Mouse (Mus musculus) spleen, embryonic (tissue): Measurements from ENCODE around the gene Mfrp.
"Not testable (repeated sequence)": the region's sequence is repeated elsewhere in the genome, so short reads cannot be mapped to it uniquely, and the experiment has no call there.

Experiments used
- CTCF ChIA-PET: fragments of 350-600 bp; sonication (Branson Sonifier 250); formaldehyde crosslinking; loops from one replicate; lab custom pipeline; 2022; lab: Charles Lee

The Mfrp gene

DNA sequence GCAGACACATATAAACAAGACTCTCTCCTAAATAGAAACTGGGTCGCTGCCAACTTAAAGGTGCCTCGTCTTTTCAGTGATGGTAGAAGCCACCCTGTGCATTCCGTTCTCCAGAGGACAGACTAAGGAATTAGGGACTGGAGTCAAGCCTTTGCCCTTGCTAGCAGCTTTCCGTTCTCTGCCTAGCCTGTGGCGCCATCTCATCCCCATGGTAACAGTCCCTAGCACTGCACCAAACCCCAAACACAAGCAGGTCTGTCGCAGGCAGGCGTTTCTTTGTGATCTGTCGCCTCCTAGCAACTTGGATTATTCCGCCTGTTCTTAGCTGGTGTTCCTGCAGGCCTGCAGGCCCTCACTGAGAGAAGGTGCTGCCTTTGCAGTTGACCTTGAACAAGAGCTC, 5.0 kb upstream of the Mfrp start:
- CTCF ChIA-PET: interaction anchor here (0.5 kb wide), 1 partner anchor 851 kb away, joined by 12 read pairs; no protein-coding TSS in a partner anchor

DNA sequence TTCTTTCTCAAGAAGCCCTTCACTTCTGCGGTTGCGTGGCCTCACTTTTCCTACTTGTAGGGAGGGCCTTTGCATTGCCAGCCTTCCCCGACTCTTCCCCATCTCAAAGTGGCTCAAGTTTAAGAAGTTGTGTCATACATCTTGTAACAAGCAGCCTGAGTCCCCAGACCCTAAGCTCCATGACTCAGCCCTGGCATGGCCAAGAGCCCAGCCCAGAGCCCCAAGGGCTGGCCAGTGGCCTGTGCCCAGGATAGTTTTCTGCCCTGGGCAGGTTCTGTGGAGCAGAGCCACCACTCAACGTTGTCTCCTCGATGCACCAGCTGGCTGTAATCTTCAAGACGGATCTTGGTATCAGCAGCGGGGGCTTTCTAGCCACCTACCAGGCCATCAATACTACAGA, 3.4 kb downstream of the Mfrp start:
- CTCF ChIA-PET: no interaction called here

DNA sequence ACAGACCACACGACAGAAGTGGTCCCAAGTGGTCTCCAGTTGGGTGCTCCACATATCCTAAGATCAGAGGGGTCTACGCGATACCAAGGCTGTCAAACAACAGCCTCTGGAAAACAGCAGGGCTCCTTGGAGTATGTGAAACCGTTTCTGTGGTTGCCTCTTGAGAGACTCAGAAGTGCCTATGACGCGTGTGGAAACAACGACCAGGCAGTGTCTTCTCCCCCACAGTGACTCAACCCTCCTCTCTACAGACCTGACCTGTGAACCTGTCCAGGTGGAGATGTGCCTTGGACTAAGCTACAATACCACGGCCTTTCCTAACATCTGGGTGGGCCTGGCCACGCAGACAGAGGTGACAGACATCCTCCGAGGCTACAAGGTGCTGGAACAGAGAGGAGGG, 4.3 kb downstream of the Mfrp start:
- CTCF ChIA-PET: no interaction called here

DNA sequence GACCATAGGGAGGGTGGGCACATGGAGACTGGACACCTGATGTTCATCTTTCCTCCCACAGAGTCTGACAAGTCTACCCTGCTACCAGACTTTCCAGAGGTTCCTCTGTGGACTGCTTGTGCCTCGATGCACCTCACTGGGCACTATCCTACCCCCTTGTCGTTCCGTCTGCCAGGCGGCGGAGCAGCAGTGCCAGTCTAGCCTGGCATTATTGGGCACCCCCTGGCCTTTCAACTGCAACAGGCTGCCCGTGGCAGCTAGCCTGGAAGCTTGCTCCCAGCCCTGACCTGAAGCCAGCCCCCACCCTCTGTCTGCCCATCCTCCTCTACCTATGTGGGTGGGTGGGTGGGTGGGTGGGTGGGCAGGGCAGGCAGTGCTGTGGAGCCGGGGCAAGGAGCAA, 4.7 kb downstream of the Mfrp start:
- CTCF ChIA-PET: no interaction called here

- CTCF ChIA-PET: no interaction called here
Measured at GRCm38 (mm10) chr9:44106596-44106995, 5.1 kb downstream of the Mfrp start.

DNA sequence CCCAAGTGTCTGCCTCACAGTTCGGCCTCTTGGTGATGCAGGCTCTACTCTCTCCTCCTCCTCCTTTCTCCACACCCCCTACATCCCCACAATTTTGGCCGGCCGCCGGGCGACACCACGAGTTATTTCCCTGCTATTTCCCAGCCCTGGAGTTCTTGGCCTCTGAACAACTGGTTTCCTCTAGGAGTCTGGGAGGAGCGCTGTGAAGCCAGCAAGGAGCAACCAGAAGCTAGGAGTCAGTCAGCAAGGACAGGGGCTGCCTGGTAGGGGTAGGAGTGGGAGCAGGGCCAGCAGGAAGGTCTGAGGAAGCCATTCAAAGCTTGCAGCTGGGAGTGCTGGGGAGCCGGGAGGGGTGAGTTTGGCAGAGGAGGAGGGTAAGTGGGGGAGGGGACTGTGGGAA, 5.6 kb downstream of the Mfrp start, which contains the start of gene C1qtnf5:
TSS of gene C1qtnf5 (plus strand) at position 136 of the 400 bp plus-strand sequence.
- CTCF ChIA-PET: interaction anchor here (0.7 kb wide), 1 partner anchor 1114 kb away, joined by 4 read pairs; no protein-coding TSS in a partner anchor

GRCm38 (mm10) chr9:44107557-44108179, 6.1 kb downstream of the Mfrp start:
- CTCF ChIA-PET: interaction anchor here (0.7 kb wide), 1 partner anchor 1113 kb away, joined by 4 read pairs; no protein-coding TSS in a partner anchor

DNA sequence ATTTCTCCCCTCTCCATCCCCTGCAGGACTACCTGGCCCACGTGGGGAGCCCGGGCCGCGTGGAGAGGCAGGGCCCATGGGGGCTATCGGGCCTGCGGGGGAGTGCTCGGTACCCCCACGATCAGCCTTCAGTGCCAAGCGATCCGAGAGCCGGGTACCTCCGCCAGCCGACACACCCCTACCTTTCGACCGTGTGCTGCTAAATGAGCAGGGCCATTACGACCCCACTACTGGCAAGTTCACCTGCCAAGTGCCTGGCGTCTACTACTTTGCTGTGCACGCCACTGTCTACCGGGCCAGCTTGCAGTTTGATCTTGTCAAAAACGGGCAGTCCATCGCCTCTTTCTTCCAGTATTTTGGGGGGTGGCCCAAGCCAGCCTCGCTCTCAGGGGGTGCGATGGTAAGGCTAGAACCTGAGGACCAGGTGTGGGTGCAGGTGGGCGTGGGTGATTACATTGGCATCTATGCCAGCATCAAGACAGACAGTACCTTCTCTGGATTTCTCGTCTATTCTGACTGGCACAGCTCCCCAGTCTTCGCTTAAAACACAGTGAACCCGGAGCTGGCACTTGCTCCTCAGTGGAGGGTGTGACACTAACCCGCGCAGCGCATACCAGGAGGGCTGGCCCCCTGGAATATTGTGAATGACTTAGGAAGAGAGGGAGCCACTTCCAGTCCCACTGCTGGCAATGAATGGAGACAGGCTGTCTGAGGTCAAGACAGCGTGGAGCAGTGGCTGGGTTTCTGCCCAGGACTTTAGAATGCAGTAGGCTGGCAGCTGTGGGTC, 6.9 kb downstream of the Mfrp start:
- CTCF ChIA-PET: no interaction called here

DNA sequence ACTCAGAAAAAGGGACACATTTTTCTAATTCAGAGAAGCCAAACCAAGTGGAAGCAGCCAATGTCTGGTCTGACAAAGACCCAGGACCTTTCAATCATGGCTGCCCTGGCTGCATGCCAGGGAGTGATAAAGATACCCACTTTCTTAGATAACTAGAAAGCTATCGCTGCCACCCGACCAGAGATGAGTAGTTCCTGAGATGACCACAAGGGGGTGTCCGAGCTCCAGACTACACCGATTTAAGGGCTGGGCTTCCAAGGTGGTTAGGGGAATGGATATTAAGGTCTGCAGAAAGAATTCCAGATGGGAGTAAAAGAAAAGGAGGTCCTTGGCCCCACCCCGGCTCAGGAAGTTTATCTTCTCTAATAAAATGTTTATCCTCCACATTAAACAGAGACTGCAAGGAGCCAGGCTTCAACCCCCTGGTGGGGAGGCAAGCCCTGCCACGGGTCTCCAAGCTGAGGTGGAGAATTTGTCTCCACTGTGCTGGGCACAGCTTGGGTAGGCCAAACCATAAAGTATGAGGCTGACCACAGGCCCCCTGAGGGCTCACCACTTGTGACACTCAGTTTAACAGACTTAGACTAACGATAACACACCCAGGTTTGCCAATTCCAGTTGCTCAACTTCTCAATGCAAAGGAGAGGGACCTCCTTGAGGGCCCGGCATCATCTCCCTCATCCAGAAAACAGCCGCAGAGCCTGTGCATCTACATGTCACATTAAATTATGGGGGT, 8.0 kb downstream of the Mfrp start:
- CTCF ChIA-PET: interaction anchor here (1.1 kb wide), 1 partner anchor 10 kb away, joined by 10 read pairs; no protein-coding TSS in a partner anchor

GRCm38 (mm10) chr9:44111909-44112308, 10.4 kb downstream of the Mfrp start:
- CTCF ChIA-PET: not testable (repeated sequence)

- CTCF ChIA-PET: interaction anchor here (0.8 kb wide), 1 partner anchor 23 kb away, joined by 3 read pairs; no protein-coding TSS in a partner anchor
Measured at GRCm38 (mm10) chr9:44113105-44113789, 11.7 kb downstream of the Mfrp start, which contains the start of the genes Gm49380 and Rnf26. Gene Gm49380 (minus strand): TSS chr9:44113500. Gene Rnf26 (minus strand): TSS chr9:44113517.

DNA sequence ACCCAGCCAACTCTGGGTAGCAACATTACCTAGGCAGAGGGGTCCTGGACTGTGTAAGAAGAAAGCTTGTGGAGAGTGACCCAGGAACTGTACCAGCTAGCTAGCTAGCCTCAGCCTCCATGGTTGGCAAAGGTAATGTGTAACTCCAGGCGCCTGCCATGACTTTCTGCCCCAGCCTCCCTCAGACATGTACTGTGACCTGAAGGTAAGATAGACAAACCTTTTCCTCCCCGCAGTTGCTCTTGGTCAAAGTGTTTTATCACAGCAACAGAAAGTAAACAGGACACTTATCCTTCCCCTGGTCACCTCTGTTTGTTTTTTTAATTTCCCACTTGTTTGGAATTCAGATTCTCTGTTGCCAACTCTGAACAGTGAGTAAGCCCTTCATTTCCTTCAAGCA, 12.9 kb downstream of the Mfrp start:
- CTCF ChIA-PET: interaction anchor here (0.6 to 0.8 kb wide), 3 partner anchors 24 to 370 kb away, joined by 3 to 6 read pairs (median 4); no protein-coding TSS in a partner anchor

DNA sequence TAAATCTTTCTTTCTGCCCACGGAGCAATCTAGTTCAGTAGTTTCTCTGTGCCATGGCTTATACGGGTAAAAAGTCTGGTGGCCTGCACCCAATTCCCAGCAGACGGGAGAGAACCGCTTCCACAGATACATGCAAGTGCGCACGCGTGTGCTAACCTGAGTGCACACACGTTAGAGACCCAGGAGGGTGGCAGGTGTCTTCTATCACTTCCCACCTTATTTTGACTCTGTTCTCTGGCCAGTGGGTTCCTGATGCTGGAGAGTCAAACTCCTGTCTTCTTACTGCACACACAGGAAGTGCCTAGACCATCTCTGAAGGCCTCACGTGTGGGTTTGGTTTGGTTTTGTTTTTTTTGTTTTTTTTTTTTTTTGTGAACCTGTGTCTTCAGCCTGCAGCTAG, 14.1 kb downstream of the Mfrp start:
- CTCF ChIA-PET: interaction anchor here (0.6 to 0.7 kb wide), 2 partner anchors 54 to 131 kb away, joined by 3 to 5 read pairs; no protein-coding TSS in a partner anchor

DNA sequence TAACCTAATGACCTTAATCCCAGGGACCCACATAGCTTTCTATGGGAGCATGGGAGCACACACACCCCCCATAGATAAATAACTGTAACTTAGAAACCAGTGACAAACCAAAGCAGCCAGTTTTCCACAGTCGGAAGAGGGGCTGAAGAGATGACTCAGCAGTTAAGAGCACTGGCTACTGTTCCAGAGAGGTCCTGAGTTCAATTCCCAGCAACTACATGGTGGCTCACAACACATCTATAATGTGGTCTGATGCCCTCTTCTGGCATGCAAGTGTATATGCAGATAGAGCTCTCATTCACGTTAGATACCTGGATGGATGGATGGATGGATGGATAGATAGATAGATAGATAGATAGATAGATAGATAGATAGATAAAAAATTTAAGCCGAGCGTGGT, 14.7 kb downstream of the Mfrp start:
- CTCF ChIA-PET: interaction anchor here (0.6 to 0.7 kb wide), 2 partner anchors 53 to 132 kb away, joined by 3 to 5 read pairs; no protein-coding TSS in a partner anchor

GRCm38 (mm10) chr9:44119011-44119410, 17.5 kb downstream of the Mfrp start:
- CTCF ChIA-PET: interaction anchor here (0.7 to 1.2 kb wide), 3 partner anchors 10 to 21 kb away, joined by 3 read pairs; no protein-coding TSS in a partner anchor

GRCm38 (mm10) chr9:44119948-44120465, 18.5 kb downstream of the Mfrp start:
- CTCF ChIA-PET: interaction anchor here (1.0 kb wide), 1 partner anchor 9 kb away, joined by 3 read pairs; no protein-coding TSS in a partner anchor

GRCm38 (mm10) chr9:44124317-44124716, 22.8 kb downstream of the Mfrp start:
- CTCF ChIA-PET: interaction anchor here (0.5 kb wide), 1 partner anchor 623 kb away, joined by 4 read pairs; no protein-coding TSS in a partner anchor

DNA sequence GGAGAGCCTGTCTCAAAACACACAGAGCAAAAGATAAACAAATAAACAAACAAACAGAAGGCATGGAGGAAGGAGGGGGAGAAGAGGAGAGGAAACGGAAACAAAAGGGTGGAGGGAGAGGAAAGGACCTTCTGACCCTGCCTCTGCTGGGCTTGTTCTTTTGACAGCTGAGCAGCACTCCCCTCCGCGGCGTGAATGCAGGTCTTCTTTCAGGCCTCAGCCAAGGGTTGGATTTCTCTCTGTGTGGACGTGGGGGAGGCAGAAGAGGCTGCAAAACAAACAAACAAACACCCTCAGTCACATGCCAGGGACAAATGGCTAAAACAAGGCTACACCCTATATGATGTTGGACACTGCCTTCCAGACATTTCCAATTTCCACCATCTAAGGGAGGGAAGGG, 23.5 kb downstream of the Mfrp start:
- CTCF ChIA-PET: interaction anchor here (0.5 kb wide), 1 partner anchor 19 kb away, joined by 3 read pairs; no protein-coding TSS in a partner anchor

DNA sequence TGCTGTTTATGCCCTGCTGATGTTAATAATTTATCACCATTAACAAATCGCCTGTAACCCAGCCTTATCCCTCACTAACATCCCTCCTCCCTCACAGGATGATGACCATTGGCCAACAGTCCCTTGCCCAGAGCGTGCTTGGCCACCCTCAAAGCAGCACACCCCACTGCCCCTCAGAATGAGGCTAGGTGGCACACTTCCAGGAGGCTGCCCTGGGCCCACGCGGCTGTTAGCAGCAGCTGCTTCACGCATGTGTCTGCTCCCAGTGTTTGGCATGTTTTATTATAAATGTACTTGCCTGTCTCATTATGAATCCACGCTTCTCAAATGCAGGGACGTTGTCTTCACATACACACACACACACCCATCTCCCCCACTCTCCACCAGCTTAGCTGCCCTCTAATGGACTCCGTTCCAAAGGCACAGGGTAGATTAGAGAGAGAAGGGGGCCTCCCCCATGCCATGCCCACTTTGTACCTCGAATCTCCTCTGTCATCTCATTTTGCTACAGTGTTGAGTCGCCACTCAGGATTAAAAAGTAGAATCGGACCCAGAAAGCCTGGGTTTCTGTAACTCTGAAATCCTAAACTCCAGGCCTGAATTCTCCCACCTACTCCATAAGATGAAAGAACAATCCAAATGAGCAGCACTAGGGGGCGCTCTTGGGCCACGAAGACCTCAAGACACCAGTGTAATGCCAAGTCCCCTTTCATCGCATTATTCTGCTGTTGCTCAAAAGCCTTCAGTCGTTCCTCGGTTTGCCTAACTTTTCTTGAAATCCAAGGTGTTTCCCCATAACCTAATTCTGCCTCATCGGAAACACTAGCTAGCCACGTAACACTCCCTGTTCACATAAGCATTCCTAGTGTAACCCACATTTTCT, 24.3 kb downstream of the Mfrp start:
- CTCF ChIA-PET: interaction anchor here (0.5 to 0.6 kb wide), 2 partner anchors 18 to 784 kb away, joined by 3 to 5 read pairs; no protein-coding TSS in a partner anchor
